Mouse (Mus musculus) limb, embryonic 15.5 days (tissue): ENCODE measurements around the gene Mrpl32. TPM values are rescaled to one million over a fixed set of nuclear protein-coding genes. Genes with fewer than 3 reads are reported as not detected.

ENCODE experiments used
- ATAC-seq: fragments of 200-750 bp; cut with Nextera tagmentation; 2 replicates; pipeline ENCODE4 v1.8.0; 2017; ENCODE audit warnings: low read depth, moderate TSS enrichment; ENCODE audit not compliant: insufficient number of reproducible peaks, low FRiP score, low TSS enrichment
- H3K27ac ChIP-seq: fragments of 300-500 bp; sonication (generic); 2 replicates; pipeline ENCODE4 v1.5.1; 2015; ENCODE audit warnings: moderate library complexity, mild to moderate bottlenecking, inconsistent platforms
- H3K27me3 ChIP-seq: fragments of 300-500 bp; sonication (generic); 2 replicates; pipeline ENCODE4 v1.6.1; 2015; ENCODE audit warnings: inconsistent platforms
- H3K36me3 ChIP-seq: fragments of 300-500 bp; sonication (generic); 2 replicates; pipeline ENCODE4 v1.6.1; 2015; ENCODE audit warnings: inconsistent platforms
- H3K4me1 ChIP-seq: fragments of 300-500 bp; sonication (generic); 2 replicates; pipeline ENCODE4 v1.6.1; 2015; ENCODE audit warnings: inconsistent platforms
- H3K4me2 ChIP-seq: fragments of 300-500 bp; sonication (generic); 2 replicates; pipeline ENCODE4 v1.6.1; 2015; ENCODE audit warnings: mild to moderate bottlenecking, inconsistent platforms
- H3K4me3 ChIP-seq: fragments of 300-500 bp; sonication (generic); 2 replicates; pipeline ENCODE4 v1.5.1; 2015; ENCODE audit warnings: mild to moderate bottlenecking, inconsistent platforms
- H3K9ac ChIP-seq: fragments of 300-500 bp; sonication (generic); 2 replicates; pipeline ENCODE4 v1.6.1; 2015; ENCODE audit warnings: inconsistent platforms
- H3K9me3 ChIP-seq: fragments of 300-500 bp; sonication (generic); 2 replicates; pipeline ENCODE4 v1.6.1; 2016; ENCODE audit warnings: inconsistent platforms
- WGBS: fragments of 180-500 bp; shearing (Covaris S2); methylation state at CpG from one replicate; pipeline ENCODE4 v1.1.7; 2015; 5-methylcytosine and 5-hydroxymethylcytosine counted together
- polyA plus RNA-seq: library from polyadenylated mRNA; unstranded; fragments of >200 nt; fragmentation: Nextera tagmentation; extraction: Ambion mirVana; gene quantifications from 2 replicates; pipeline ENCODE4 v1.2.1, GENCODE M21; 2015

Mrpl32 gene
- 96.2 and 102 TPM in 2 replicates for polyA plus RNA-seq

DNA sequence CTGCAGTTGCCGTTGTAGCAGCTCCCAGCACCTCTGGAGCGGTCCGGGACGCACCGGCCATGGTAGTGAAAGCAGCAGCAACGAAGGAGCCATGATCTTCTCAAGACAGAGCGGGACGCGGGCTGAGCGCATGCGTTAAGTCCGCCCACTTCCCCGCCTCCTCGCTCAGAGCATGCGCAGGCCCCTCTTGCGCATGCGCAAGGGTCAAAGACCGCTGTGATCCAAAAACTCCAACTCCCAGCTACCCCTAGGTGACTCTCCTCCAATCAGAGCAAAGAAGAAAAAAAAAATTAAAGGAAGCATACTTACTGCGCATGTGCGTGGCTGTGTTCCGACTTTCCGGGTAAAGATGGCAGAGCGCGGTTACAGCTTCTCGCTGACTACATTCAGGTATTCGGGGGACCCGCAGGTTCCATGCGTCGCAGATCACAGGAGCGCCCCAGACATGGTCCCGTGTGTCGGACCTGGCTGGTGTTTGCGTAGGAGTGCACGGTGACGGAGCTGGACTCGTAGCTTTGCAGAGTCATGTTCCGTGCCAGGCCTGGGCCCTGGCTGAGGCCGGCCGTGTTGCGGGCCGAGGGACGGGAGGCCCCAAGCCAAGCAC, at the start of gene Mrpl32, which contains the start of gene Psma2:
TSS of gene Mrpl32 (minus strand) at position 240 of the 604 bp plus-strand sequence.
TSS of gene Psma2 (plus strand) at position 315 of the 604 bp plus-strand sequence.
- Histone ChIP-seq H3K9ac (peak within 1 kb of the TSS; percentile 81), H3K27ac (peak within 1 kb of the TSS; percentile 86), H3K27me3 (no peaks in the 10 kb centered on the region), H3K4me3 (peak within 1 kb of the TSS; percentile 94), H3K4me2 (peak within 1 kb of the TSS; percentile 51), H3K9me3 (no peaks in the 10 kb centered on the region), H3K36me3 (peaks cover 25% of the 10 kb centered on the region), H3K4me1 (peaks cover 7% of the 10 kb centered on the region; the same call in 1 of the 2 replicates)
- ATAC-seq: peak; percentile 100
- under 1% methylated on average over 42 of the region's 42 CpGs for WGBS

DNA sequence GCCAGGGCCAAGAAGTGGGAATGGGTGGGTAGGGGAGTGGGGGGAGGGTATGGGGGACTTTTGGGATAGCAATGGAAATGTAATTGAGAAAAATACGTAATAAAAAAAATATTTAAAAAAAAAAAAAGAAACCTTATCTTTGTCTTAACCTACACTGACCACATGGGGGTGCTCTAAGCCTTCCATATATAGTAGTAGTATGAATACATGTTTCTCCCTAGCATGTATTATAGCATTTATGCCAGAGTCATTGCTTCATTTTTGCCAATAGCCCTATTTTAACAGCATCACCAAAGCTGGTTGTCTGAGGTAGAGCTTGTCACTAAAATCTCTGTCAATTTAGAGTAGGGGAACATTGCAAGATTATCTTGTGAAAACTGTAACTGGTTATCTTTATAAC, 36.3 kb upstream of the Mrpl32 start:
- no peak overlapping the region for H3K4me3 ChIP-seq
- no peaks in the 10 kb centered on the region for H3K36me3 ChIP-seq
- H3K9me3 ChIP-seq: no peaks in the 10 kb centered on the region
- no peak overlapping the region for H3K4me2 ChIP-seq
- H3K9ac ChIP-seq: no peak overlapping the region
- no peak overlapping the region for H3K27ac ChIP-seq
- H3K4me1 ChIP-seq: no peaks in the 10 kb centered on the region
- no peaks in the 10 kb centered on the region for H3K27me3 ChIP-seq
- ATAC-seq: no peak
- WGBS: 28% methylated on average over 1 of the region's 1 CpGs

DNA sequence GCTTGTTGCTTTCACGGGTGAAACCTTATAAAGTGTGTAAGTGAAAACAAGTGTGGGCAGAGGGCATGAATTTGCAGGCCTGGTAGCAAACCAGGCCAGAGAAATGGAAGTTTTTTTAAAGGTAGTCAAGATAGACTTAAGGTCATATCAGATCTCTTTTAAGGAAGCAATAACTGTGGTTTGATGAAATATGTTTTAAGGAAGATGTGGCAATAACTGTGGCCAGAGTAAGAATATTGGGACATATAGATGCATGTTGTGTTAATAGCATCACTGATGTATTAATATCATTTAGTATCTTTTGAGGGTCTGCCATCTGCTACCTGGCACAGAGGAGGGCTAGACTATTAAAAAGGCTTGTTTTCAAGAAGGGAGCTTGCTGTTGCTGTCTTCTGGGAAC, 27.0 kb upstream of the Mrpl32 start:
- H3K27ac ChIP-seq: no peak overlapping the region
- H3K9me3 ChIP-seq: no peaks in the 10 kb centered on the region
- peaks cover 24% of the 10 kb centered on the region for H3K36me3 ChIP-seq
- no peak overlapping the region for H3K4me3 ChIP-seq
- no peak overlapping the region for H3K4me2 ChIP-seq
- no peak for ATAC-seq
- H3K4me1 ChIP-seq: no peaks in the 10 kb centered on the region
- WGBS: 30% methylated on average over 1 of the region's 1 CpGs
- no peak overlapping the region for H3K9ac ChIP-seq
- H3K27me3 ChIP-seq: no peaks in the 10 kb centered on the region

DNA sequence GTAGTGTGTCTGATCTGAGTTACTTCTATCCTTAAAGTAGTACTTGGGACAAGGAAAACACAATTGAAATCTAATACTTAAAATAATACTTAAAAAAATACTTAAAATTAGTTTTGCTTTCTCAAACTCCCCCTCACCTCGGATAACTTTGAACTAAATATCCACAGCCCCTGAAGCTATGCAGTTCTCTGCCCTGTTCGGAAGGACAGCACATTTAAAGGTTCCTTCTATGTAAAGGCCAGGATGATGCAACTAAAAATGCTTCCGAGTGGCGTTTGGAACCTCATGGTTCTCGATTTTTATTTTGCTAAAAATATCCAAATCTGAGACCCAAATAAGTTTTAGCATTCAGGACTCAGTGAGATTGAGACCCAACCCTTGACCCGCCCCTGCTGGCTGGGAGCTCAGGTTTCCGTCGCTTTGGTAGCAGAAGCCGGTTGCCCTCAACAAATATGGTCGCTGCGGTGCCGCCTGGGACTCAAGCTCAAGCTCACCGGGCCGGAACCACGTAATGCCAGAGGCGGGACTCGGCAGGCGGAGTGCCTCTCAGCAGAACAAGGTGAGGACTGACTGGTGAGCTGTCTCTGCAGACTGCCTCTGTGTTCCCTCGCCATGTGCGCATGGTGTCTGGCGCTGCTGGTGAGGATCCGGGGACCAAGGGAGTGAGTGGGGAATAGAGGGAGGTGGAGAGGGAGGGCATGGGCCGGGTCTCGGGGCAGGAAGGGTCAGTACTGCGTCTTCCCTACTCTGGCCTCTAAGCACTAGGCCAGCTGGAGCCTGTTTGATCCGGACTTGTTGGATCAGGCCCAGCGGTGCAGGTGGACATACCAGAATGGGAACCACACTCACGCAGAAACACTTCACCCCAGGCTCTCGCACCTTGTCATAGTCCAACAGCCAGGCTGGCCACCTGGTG, 17.0 kb upstream of the Mrpl32 start, which contains the start of gene AW209491:
TSS of gene AW209491 (plus strand) at position 429 of the 916 bp plus-strand sequence.
- under 1% methylated on average over 29 of the region's 29 CpGs for WGBS
- Histone ChIP-seq H3K4me1 (peaks cover 8% of the 10 kb centered on the region), H3K4me3 (peak within 1 kb of the TSS; percentile 65), H3K27ac (peak within 1 kb of the TSS; percentile 80), H3K27me3 (no peaks in the 10 kb centered on the region), H3K4me2 (peak within 1 kb of the TSS; percentile 74), H3K9me3 (no peaks in the 10 kb centered on the region), H3K9ac (peak within 1 kb of the TSS; percentile 52), H3K36me3 (peaks cover 16% of the 10 kb centered on the region)
- ATAC-seq: peak; percentile 85

DNA sequence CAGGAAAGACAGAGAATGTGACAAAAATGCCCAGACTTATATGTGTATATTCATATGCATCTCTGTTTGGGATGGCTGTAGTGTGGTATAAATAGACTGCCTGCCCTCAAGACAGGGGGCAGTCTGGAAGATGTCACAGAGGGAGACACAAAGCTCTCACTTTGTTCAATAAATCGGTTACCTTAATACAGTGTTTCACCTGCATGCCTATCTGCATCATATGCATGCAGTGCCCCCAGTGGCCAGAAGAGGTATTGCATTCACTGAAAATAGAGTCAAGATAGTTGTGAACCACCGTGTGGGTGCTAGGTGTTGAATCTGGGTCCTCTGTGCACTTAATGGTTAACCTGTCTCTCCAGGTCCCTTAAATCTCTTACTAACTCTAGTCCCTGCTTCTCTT, 5.8 kb upstream of the Mrpl32 start:
- no peak for ATAC-seq
- Histone ChIP-seq H3K9me3 (no peaks in the 10 kb centered on the region), H3K9ac (no peak overlapping the region), H3K4me2 (no peak overlapping the region), H3K27ac (no peak overlapping the region), H3K27me3 (no peaks in the 10 kb centered on the region), H3K36me3 (peaks cover 43% of the 10 kb centered on the region), H3K4me3 (no peak overlapping the region), H3K4me1 (no peaks in the 10 kb centered on the region)
- 38% methylated on average over 2 of the region's 2 CpGs for WGBS

DNA sequence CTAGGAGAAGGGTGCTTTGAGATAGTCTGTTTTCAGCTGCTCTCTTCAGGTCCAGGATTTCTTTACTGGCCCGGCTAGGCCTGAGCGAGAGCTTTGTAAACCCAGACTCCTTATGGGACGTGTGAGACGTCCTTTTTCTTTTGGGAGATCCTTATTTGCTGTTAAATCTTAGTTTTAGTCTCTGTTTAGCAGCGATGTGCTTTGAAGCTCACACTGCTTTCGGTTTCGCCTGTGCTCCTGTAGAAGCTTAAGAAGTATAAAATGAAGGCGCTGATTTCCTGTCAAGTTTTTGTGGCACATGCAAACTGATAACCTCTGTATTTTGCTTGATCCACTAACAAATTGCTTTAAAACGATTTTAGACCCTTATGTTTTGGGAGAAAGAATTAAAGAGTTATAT, 588 bp upstream of the Mrpl32 start:
- Histone ChIP-seq H3K27me3 (no peaks in the 10 kb centered on the region), H3K4me3 (peak overlapping the region; percentile 94), H3K27ac (peak overlapping the region; percentile 69; the same call in 1 of the 2 replicates), H3K9ac (peak overlapping the region; percentile 77), H3K36me3 (peaks cover 25% of the 10 kb centered on the region), H3K9me3 (no peaks in the 10 kb centered on the region), H3K4me2 (peak overlapping the region; percentile 37), H3K4me1 (peaks cover 7% of the 10 kb centered on the region; the same call in 1 of the 2 replicates)
- no peak for ATAC-seq
- WGBS: under 1% methylated on average over 9 of the region's 9 CpGs

DNA sequence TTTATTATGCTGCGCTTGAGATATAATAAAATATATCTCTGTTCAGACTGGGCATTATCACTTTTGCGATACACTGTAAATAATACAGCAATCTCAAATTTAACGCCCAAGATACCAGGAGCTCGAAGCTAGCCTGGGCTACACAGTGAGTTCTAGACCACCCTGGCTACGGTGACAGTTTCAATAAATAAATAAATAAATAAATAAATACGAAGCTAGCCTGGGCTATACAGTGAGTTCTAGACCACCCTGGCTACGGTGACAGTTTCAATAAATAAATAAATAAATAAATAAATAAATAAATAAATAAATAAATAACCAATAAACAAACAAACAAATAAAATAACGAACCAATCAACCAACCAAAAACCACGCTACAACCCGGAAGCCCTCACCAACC, 502 bp downstream of the Mrpl32 start:
- ATAC-seq: 0 out of 2 replicates have a peak, but pooled peaks have one; percentile 22
- H3K4me2 ChIP-seq: peak overlapping the region; percentile 51
- no peaks in the 10 kb centered on the region for H3K9me3 ChIP-seq
- peaks cover 20% of the 10 kb centered on the region for H3K36me3 ChIP-seq
- peak overlapping the region; percentile 81 for H3K9ac ChIP-seq
- H3K4me3 ChIP-seq: peak overlapping the region; percentile 94
- H3K4me1 ChIP-seq: peaks cover 7% of the 10 kb centered on the region; the same call in 1 of the 2 replicates
- H3K27ac ChIP-seq: peak overlapping the region; percentile 86
- no peaks in the 10 kb centered on the region for H3K27me3 ChIP-seq
- 7% methylated on average over 10 of the region's 10 CpGs for WGBS

DNA sequence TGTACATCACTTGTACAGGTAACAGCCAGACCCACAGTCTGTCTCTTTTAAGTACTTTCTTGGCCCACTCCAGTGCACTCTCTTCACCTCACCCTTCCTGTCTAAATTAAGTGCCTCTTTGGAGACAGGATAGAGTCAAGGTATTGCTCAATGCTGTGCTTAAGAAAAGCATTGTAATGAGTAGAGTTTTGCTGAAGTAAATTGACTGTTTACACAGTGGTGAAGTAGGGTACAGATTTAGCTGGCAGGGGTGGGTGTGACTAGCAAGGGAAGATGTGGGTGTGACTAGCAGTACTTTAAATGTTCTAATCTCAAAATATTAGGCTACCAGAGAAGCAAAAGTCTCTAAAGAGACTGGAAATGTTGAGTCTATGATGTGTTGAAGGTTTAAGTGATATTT, 5.3 kb downstream of the Mrpl32 start:
- Histone ChIP-seq H3K9me3 (no peaks in the 10 kb centered on the region), H3K4me3 (no peak overlapping the region), H3K4me1 (peaks cover 7% of the 10 kb centered on the region; the same call in 1 of the 2 replicates), H3K9ac (no peak overlapping the region), H3K4me2 (no peak overlapping the region), H3K36me3 (peaks cover 12% of the 10 kb centered on the region), H3K27me3 (no peaks in the 10 kb centered on the region), H3K27ac (no peak overlapping the region)
- ATAC-seq: no peak

DNA sequence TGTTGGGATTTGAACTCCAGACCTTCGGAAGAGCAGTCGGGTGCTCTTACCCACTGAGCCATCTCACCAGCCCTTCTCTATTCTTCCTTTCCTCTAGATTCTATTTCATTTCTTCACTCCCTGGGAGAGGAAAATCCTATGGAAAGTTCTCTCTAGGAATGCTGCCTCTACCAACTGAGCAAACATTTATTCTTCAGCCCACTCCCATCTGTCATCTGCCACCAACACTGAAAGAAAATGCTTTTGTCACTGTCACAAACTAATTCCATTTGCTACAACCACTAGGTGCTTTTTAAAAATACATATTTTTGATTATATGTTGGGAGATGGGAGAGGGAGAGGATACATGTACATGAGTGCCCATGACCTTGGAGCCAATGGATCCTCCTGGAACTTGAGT, 10.2 kb downstream of the Mrpl32 start:
- Histone ChIP-seq H3K4me3 (no peak overlapping the region), H3K9me3 (no peaks in the 10 kb centered on the region)
- 91% methylated on average over 2 of the region's 2 CpGs for WGBS

DNA sequence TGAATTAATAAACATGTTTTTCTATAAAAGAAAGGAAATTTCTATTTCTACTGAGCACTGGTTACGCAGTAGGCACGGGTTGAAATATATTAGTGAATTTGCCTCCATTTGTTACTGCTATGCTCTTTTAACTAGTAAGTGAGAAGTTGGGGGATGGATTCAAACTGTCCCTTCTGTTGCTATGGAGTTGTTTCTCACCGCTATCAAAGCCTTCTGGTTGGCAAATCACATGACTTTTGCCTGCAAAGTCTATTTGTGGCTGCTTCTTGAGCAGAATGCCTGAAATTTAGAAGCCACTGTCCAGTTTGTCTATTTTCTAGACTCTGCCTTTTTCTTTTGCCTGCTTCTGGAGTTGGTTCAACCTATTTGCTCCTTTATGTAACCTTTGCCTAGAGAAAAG, 32.6 kb downstream of the Mrpl32 start:
- WGBS: 69% methylated on average over 3 of the region's 3 CpGs
- H3K9me3 ChIP-seq: no peaks in the 10 kb centered on the region

More for the DNA sequence above, 10.2 kb downstream of the Mrpl32 start:
- H3K9ac ChIP-seq: no peak overlapping the region
- no peaks in the 10 kb centered on the region for H3K27me3 ChIP-seq
- H3K27ac ChIP-seq: no peak overlapping the region
- no peak for ATAC-seq
- H3K36me3 ChIP-seq: no peaks in the 10 kb centered on the region
- H3K4me2 ChIP-seq: no peak overlapping the region
- no peaks in the 10 kb centered on the region for H3K4me1 ChIP-seq

DNA sequence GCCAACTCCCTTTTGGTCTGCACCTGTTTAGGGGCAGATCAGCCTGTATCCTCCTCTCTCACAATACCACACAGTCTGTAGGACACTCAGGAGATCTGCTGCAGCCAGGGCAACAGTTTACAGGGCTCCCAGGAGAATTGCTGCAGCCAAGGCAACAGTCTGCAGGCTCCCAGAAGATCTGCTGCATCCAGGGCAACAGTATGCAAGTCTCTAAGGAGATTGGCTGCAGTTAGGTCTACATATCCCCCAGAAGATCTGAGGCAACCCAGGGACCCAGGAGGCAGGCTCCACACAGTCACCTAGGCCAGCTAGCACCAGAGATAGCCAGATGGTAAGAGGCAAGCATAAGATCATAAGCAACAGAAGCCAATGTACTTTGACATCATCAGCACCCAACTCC, 38.8 kb downstream of the Mrpl32 start:
- no peaks in the 10 kb centered on the region for H3K36me3 ChIP-seq
- no peaks in the 10 kb centered on the region for H3K9me3 ChIP-seq
- H3K4me1 ChIP-seq: no peaks in the 10 kb centered on the region
- H3K4me2 ChIP-seq: no peak overlapping the region
- no peak for ATAC-seq
- no peaks in the 10 kb centered on the region for H3K27me3 ChIP-seq
- H3K27ac ChIP-seq: no peak overlapping the region
- no peak overlapping the region for H3K4me3 ChIP-seq
- H3K9ac ChIP-seq: no peak overlapping the region

More for the DNA sequence above, 32.6 kb downstream of the Mrpl32 start:
- Histone ChIP-seq H3K27ac (no peak overlapping the region), H3K4me2 (no peak overlapping the region), H3K4me3 (no peak overlapping the region), H3K9ac (no peak overlapping the region), H3K4me1 (no peaks in the 10 kb centered on the region), H3K27me3 (no peaks in the 10 kb centered on the region), H3K36me3 (no peaks in the 10 kb centered on the region)
- no peak for ATAC-seq

DNA sequence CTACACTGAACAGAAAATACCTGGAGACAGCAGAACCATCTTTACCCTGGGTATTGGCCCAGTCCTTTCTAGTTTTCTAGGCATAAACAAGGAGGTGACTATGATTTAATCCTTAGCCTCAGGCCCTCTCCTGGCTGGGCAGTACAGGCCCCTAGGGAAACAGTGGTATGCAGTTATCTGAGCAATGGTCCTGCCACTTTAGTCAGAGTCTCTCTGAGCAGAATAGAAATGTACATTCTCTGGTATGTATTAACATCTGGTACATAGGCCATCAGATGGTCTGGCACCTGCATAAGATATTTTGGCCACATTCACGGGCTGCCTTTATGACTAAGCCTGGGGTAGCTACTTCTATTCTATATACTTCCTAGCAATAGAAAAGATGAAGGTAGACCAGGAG, 51.6 kb downstream of the Mrpl32 start:
- no peak for ATAC-seq
- Histone ChIP-seq H3K4me3 (no peak overlapping the region), H3K9me3 (no peaks in the 10 kb centered on the region), H3K27me3 (no peaks in the 10 kb centered on the region), H3K36me3 (no peaks in the 10 kb centered on the region), H3K9ac (no peak overlapping the region), H3K4me1 (no peaks in the 10 kb centered on the region), H3K27ac (no peak overlapping the region), H3K4me2 (no peak overlapping the region)
- WGBS: 75% methylated on average over 1 of the region's 1 CpGs
